Mouse (Mus musculus) brain, embryonic 14.5 days (tissue): ENCODE measurements around the gene Grm1.

Source experiments
- CTCF ChIP-seq: fragments of 200-500 bp; IDR thresholded peaks from 2 replicates; pipeline ENCODE4 v1.5.1; 2012; ENCODE audit warnings: inconsistent platforms, mild to moderate bottlenecking, moderate library complexity, borderline replicate concordance; ENCODE audit not compliant: insufficient read depth, insufficient read length; ENCODE audit errors: extremely low read depth
- POLR2A ChIP-seq: fragments of 200-500 bp; IDR thresholded peaks from 2 replicates; pipeline ENCODE4 v1.6.1; 2012; ENCODE audit warnings: mild to moderate bottlenecking, inconsistent platforms, borderline replicate concordance; ENCODE audit not compliant: poor library complexity, insufficient read depth, insufficient read length, severe bottlenecking; ENCODE audit errors: extremely low read depth

GRCm38 (mm10) chr10:11121781-11122180 lies 39.6 kb upstream of the Grm1 start:
- no peak for TF ChIP-seq CTCF
- no peak for TF ChIP-seq POLR2A
